In genomic region chr11:53430670-53431346, GRCm38 (mm10) we compare ENCODE assay signal across 8 mouse cellular contexts. TPM values are rescaled to one million over a fixed set of nuclear protein-coding genes. Genes with fewer than 3 reads are reported as not detected.
DNase-seq lines count a peak whose midpoint lies in the region; ATAC-seq and TF ChIP-seq lines count a peak whose summit lies in the region.

TSS of gene Uqcrq (minus strand) at chr11:53430831.
TSS of gene Gdf9 (plus strand) at chr11:53431023.

- intact Hi-C loops in heart, postnatal 10 days (cut with DNase I) = no loop called here

- H3K4me2 ChIP-seq in forebrain, embryonic 13.5 days = peak within 1 kb of the TSS; percentile 82
- H3K4me2 ChIP-seq in liver, postnatal 0 days (ENCODE audit: low read depth, low read length) = peak within 1 kb of the TSS; percentile 76
- H3K4me2 ChIP-seq in neural tube, embryonic 14.5 days (ENCODE audit: low read depth, low read length) = peak within 1 kb of the TSS; percentile 83

- TF ChIP-seq EP300 in ES-Bruce4 (IDR thresholded peaks at IDR 0.05; ENCODE audit: insufficient read depth, low read depth, low read length) = no peak
- peak; percentile 83 for TF ChIP-seq EP300 in liver, postnatal 0 days (IDR thresholded peaks at IDR 0.05; ENCODE audit: low read depth)

- TF ChIP-seq POLR2A in ES-Bruce4 (IDR thresholded peaks at IDR 0.05; ENCODE audit: insufficient read depth, low read length) = peak; percentile 43

- TF ChIP-seq CTCF in ES-Bruce4 (IDR thresholded peaks at IDR 0.05; ENCODE audit: low read depth, low read length) = no peak
- no peak; the same call in 1 of the 2 replicates for TF ChIP-seq CTCF in liver, postnatal 0 days (IDR thresholded peaks at IDR 0.05; ENCODE audit: low read depth)

- WGBS in forebrain, embryonic 13.5 days = 1% methylated on average over 44 of the region's 44 CpGs
- under 1% methylated on average over 44 of the region's 44 CpGs for WGBS in large intestine, adult 2 months
- under 1% methylated on average over 44 of the region's 44 CpGs for WGBS in liver, postnatal 0 days (ENCODE audit: insufficient replicate concordance)
- WGBS in neural tube, embryonic 14.5 days = under 1% methylated on average over 44 of the region's 44 CpGs

- no peaks in the 10 kb centered on the region for H3K27me3 ChIP-seq in ES-Bruce4 (ENCODE audit: control insufficient read depth, insufficient read depth, low read length, poor library complexity, severe bottlenecking)
- no peaks in the 10 kb centered on the region; the same call in 1 of the 2 replicates for H3K27me3 ChIP-seq in forebrain, embryonic 13.5 days
- no peaks in the 10 kb centered on the region for H3K27me3 ChIP-seq in liver, postnatal 0 days (ENCODE audit: insufficient read depth, low read length)
- no peaks in the 10 kb centered on the region for H3K27me3 ChIP-seq in neural tube, embryonic 14.5 days (ENCODE audit: control insufficient read depth, insufficient read depth, low read length)

- H3K9ac ChIP-seq in ES-Bruce4 (ENCODE audit: low read depth, poor library complexity, severe bottlenecking) = peak within 1 kb of the TSS; percentile 87
- H3K9ac ChIP-seq in forebrain, embryonic 13.5 days = peak within 1 kb of the TSS; percentile 83
- peak within 1 kb of the TSS; percentile 92 for H3K9ac ChIP-seq in liver, postnatal 0 days (replicated peaks)
- peak within 1 kb of the TSS; percentile 82 for H3K9ac ChIP-seq in neural tube, embryonic 14.5 days (replicated peaks; ENCODE audit: low read depth, low read length)

- H3K9me3 ChIP-seq in ES-Bruce4 (replicated peaks; ENCODE audit: control insufficient read depth, insufficient read depth, low read length, poor library complexity, severe bottlenecking) = no peaks in the 10 kb centered on the region
- no peaks in the 10 kb centered on the region for H3K9me3 ChIP-seq in forebrain, embryonic 13.5 days (replicated peaks)
- H3K9me3 ChIP-seq in liver, postnatal 0 days (ENCODE audit: low read length) = no peaks in the 10 kb centered on the region
- H3K9me3 ChIP-seq in neural tube, embryonic 14.5 days (ENCODE audit: control insufficient read depth, low read length) = no peaks in the 10 kb centered on the region

- peak; percentile 91 for ATAC-seq in cerebellum, adult (ENCODE audit: insufficient number of reproducible peaks, low FRiP score, low TSS enrichment)
- peak; percentile 96 for ATAC-seq in forebrain, embryonic 13.5 days
- peak; percentile 89 for ATAC-seq in liver, postnatal 0 days
- peak; percentile 96 for ATAC-seq in neural tube, embryonic 14.5 days (ENCODE audit: low read depth)

- H3K4me3 ChIP-seq in ES-Bruce4 (ENCODE audit: low read depth, low read length) = peak within 1 kb of the TSS; percentile 91
- peak within 1 kb of the TSS; percentile 75 for H3K4me3 ChIP-seq in forebrain, embryonic 13.5 days
- H3K4me3 ChIP-seq in liver, postnatal 0 days (ENCODE audit: low read depth, low read length) = peak within 1 kb of the TSS; percentile 92
- peak within 1 kb of the TSS; percentile 91 for H3K4me3 ChIP-seq in neural tube, embryonic 14.5 days (ENCODE audit: low read depth, low read length)

- H3K27ac ChIP-seq in ES-Bruce4 (ENCODE audit: insufficient read depth, low read length) = peak within 1 kb of the TSS; percentile 85
- H3K27ac ChIP-seq in forebrain, embryonic 13.5 days = peak within 1 kb of the TSS; percentile 79
- peak within 1 kb of the TSS; percentile 98 for H3K27ac ChIP-seq in liver, postnatal 0 days (ENCODE audit: low read depth)
- H3K27ac ChIP-seq in neural tube, embryonic 14.5 days (ENCODE audit: low read depth, low read length) = peak within 1 kb of the TSS; percentile 88

- DNase-seq in heart, postnatal 10 days = peak; percentile 98
- peak; percentile 99 for DNase-seq in large intestine, adult 2 months (ENCODE audit: low read depth, low spot score)
- peak; percentile 99 for DNase-seq in liver, postnatal 0 days
- DNase-seq in testis, postnatal 10 days (ENCODE audit: low spot score) = peak; percentile 99

- H3K36me3 ChIP-seq in ES-Bruce4 (ENCODE audit: control insufficient read depth, insufficient read depth, low read length, poor library complexity, severe bottlenecking) = peaks cover 14% of the 10 kb centered on the region
- peaks cover 20% of the 10 kb centered on the region for H3K36me3 ChIP-seq in forebrain, embryonic 13.5 days (ENCODE audit: poor library complexity, severe bottlenecking)
- peaks cover 9% of the 10 kb centered on the region for H3K36me3 ChIP-seq in liver, postnatal 0 days (replicated peaks; ENCODE audit: insufficient read depth, low read length)
- 0 out of 2 replicates have a peak, but pooled peaks cover 7% of the 10 kb centered on the region for H3K36me3 ChIP-seq in neural tube, embryonic 14.5 days (ENCODE audit: control insufficient read depth, insufficient read depth, low read length)

- H3K4me1 ChIP-seq in ES-Bruce4 (ENCODE audit: control insufficient read depth, insufficient read depth, low read length) = peaks cover 2% of the 10 kb centered on the region
- peaks cover 16% of the 10 kb centered on the region for H3K4me1 ChIP-seq in forebrain, embryonic 13.5 days
- peaks cover 35% of the 10 kb centered on the region for H3K4me1 ChIP-seq in liver, postnatal 0 days (ENCODE audit: insufficient read depth)
- peaks cover 6% of the 10 kb centered on the region; the same call in 1 of the 2 replicates for H3K4me1 ChIP-seq in neural tube, embryonic 14.5 days (ENCODE audit: control insufficient read depth, insufficient read depth, low read length)

RNA-seq across cellular contexts. Expression of gene Uqcrq, which starts in this region (rescaled TPM):
- 210 and 250 TPM in 2 replicates for polyA plus RNA-seq in ES-Bruce4 (2011; ENCODE audit: insufficient read depth, insufficient read length, low read depth, missing spikeins)
- polyA plus RNA-seq in forebrain, embryonic 13.5 days (2015; fragmentation: Nextera tagmentation; extraction: Ambion mirVana) = 677 and 698 TPM in 2 replicates
- total RNA-seq in heart, postnatal 10 days (2021) = 1,000 to 10,000 TPM; 2,089 to 2,111 TPM
- 700 and 833 TPM in 2 replicates for polyA plus RNA-seq in large intestine, adult 2 months (2012; rRNA removed)
- 1,453 and 1,461 TPM in 2 replicates for polyA plus RNA-seq in liver, postnatal 0 days (2015; fragmentation: Nextera tagmentation; extraction: Ambion mirVana)
- polyA plus RNA-seq in neural tube, embryonic 14.5 days (2014; fragmentation: Nextera tagmentation; extraction: Ambion mirVana) = 771 and 826 TPM in 2 replicates

RNA-seq across cellular contexts. Expression of gene Gdf9, which starts in this region (rescaled TPM):
- 0.55 TPM in 1 of 2 replicates, not detected in the other for polyA plus RNA-seq in ES-Bruce4 (2011; ENCODE audit: insufficient read depth, insufficient read length, low read depth, missing spikeins)
- polyA plus RNA-seq in forebrain, embryonic 13.5 days (2015; fragmentation: Nextera tagmentation; extraction: Ambion mirVana) = 2.1 and 2.7 TPM in 2 replicates
- under 1 TPM; 0.14 to 0.32 TPM for total RNA-seq in heart, postnatal 10 days (2021)
- polyA plus RNA-seq in large intestine, adult 2 months (2012; rRNA removed) = 0.92 and 1.1 TPM in 2 replicates
- polyA plus RNA-seq in liver, postnatal 0 days (2015; fragmentation: Nextera tagmentation; extraction: Ambion mirVana) = 0.15 and 0.18 TPM in 2 replicates
- polyA plus RNA-seq in neural tube, embryonic 14.5 days (2014; fragmentation: Nextera tagmentation; extraction: Ambion mirVana) = 3.4 and 5.3 TPM in 2 replicates

Comparison
In these comparisons a context has a peak if more than half of its experiments do, and no peak if none do; other contexts are left out.
1. Peak in every context shown above with its lines: DNase-seq, ATAC-seq, H3K4me3 ChIP-seq and H3K27ac ChIP-seq.